Mouse (Mus musculus) forelimb bud, embryonic 11.5 days (tissue): Measurements from ENCODE around the gene Kidins220.

ENCODE experiments used
- DNase-seq: peaks from one replicate; pipeline ENCODE4 v3.0.0-alpha.2; 2012; ENCODE audit warnings: low read depth, low spot score

Kidins220 gene

DNA sequence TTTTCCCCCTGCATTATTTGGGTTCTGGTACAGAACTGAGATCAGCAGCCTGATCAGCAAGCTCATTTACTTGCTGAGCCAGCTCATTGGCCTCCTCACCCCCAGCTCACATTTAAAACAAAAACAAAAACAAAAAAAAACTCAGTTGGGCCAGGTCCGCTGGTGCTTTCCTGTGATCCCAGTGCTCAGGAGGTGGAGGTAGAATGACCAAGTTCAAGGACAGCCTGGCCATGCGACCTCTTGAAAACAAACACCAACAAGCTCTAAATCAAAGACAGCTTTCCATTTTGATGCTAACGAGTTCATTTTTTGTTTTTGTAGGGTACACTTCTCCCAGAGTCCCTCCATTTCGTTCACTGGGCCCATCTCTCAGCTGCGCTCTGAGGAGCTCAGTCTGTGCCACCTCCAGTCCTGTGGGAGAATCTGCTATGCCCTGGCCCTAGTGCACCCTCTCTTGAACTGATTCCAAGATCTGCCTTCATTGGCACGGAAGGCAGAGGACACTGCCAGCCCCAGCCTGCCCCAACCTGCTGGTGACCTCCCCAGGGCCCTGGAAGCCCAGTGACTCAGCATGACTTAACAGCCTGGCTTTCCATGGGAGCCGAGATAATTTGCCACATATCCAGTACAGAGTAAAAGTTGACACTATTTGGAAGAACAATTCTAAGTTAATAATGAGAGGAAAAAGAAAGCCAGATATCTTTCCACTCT is 135.4 kb downstream of the Kidins220 start:
- DNase-seq = no peak

DNA sequence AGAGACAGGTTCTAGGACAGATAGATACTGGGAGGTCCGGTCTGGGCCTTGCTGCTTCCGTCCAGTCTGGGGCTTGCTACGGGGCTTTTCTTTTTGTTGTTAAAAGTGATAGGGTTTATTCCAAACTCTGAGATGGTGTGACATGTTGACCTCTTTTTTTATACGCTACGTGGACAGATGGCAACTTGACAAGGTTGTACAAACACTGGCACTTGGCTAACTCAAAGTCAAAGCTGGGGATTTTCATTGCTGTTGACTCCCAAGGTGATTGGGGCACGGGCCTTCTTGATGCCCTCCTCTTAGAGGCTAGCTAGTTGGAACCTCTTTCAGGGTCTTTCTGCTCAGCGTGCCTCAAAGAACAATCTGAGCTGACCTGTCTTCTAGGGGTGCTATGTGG is 136.0 kb downstream of the Kidins220 start:
- no peak for DNase-seq
